Mouse (Mus musculus): ENCODE measurements around the gene Olfr789. TPM values are rescaled to one million over a fixed set of nuclear protein-coding genes. Genes with fewer than 3 reads are reported as not detected.

Gene Olfr789
- not detected in 2 replicates for polyA plus RNA-seq (2021; fragmentation: Nextera tagmentation)
- long read RNA-seq, experiment 1, result 0 reads
- long read RNA-seq, experiment 2, result 0 reads

GRCm38 (mm10) chr10:129484452-129484851 is at the start of gene Olfr789:
Olfr789 (plus strand) TSS chr10:129484752.

DNA sequence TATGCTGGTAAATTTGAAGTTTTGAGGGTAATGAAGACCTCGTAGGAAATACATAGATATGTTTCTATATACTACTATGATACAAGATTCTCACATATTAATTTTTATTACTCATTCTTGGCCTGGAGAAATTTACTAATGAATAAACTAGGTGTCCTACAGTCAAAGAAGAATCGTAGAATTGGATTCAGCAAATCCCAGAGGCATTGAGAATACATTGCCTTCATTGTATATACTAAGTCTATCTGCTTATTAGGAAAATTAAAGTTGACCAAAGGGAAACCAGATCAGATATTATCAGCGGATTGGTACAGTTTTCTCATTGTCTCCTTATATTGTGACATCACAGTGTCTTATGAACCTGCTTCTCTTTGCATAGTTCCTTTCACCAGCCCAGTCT is 23.0 kb upstream of the Olfr789 start, which contains the start of gene Olfr787:
Gene Olfr787, plus strand, starts transcription at position 301 of the 400 bp plus-strand sequence.

GRCm38 (mm10) chr10:129470698-129471097 is 13.9 kb upstream of the Olfr789 start, which contains the start of gene Olfr788:
Olfr788 (plus strand) TSS chr10:129470998.

DNA sequence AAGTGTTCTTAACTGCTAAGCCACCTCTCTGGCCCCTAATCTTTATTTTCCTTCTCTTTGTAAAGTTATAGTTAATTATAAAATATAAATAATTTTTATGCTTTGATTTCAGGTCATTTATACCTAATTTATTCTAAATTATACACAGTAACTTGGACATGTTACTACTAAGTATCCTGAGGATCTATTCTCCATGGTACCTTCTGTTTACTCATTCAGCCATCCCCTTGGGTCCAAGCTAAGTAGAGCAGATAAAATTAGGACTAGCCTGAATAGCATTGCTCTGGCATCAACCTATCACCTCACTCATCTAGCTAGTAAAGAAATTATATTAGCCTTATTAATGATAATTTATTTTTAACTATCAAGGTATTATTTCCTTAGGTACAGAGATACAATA is 13.6 kb downstream of the Olfr789 start, which contains the start of gene Olfr790:
Gene Olfr790, plus strand, starts transcription at position 301 of the 400 bp plus-strand sequence.

GRCm38 (mm10) chr10:129521492-129521891 is 36.9 kb downstream of the Olfr789 start, which contains the start of gene Olfr791:
Olfr791 (plus strand) TSS chr10:129521792.

DNA sequence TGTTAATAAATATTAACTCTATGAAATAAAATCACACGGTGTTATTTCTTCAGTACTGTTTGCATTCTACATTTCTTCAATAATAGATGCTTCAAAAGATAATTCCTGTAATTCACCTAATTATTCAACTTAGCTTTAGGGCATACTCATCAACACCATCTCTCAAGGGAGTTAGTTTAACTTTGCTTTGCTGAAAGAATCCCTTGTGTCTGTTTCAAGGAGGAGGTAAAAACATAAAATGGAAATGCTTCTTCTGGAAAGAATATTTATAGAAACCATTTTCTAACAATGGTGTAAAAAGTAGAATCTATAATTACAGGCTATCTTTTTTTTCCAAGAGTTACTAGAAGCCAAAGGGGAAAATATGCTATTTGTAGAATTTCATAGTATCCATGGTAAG is 54.3 kb downstream of the Olfr789 start, which contains the start of gene Olfr792:
Gene Olfr792, plus strand, starts transcription at position 301 of the 400 bp plus-strand sequence.

Other genes with a start within 250 kb of the Olfr789 start
- not detected in 2 replicates for gene Olfr774, start 248.5 kb upstream of the Olfr789 start, polyA plus RNA-seq (2021; fragmentation: Nextera tagmentation)
- not detected in 2 replicates for gene Olfr775, start 236.3 kb upstream of the Olfr789 start, polyA plus RNA-seq (2021; fragmentation: Nextera tagmentation)
- not detected in 2 replicates for gene Olfr776, start 225.6 kb upstream of the Olfr789 start, polyA plus RNA-seq (2021; fragmentation: Nextera tagmentation)
- gene Olfr777, start 213.3 kb upstream of the Olfr789 start, polyA plus RNA-seq (2021; fragmentation: Nextera tagmentation), result not detected in 2 replicates
- not detected in 2 replicates for gene Olfr780, start 166.6 kb upstream of the Olfr789 start, polyA plus RNA-seq (2021; fragmentation: Nextera tagmentation)
- not detected in 2 replicates for gene Olfr781, start 155.9 kb upstream of the Olfr789 start, polyA plus RNA-seq (2021; fragmentation: Nextera tagmentation)
- not detected in 2 replicates for gene Olfr782, start 135.9 kb upstream of the Olfr789 start, polyA plus RNA-seq (2021; fragmentation: Nextera tagmentation)
- not detected in 2 replicates for gene Olfr784, start 100.7 kb upstream of the Olfr789 start, polyA plus RNA-seq (2021; fragmentation: Nextera tagmentation)
- gene Olfr785, start 79.3 kb upstream of the Olfr789 start, polyA plus RNA-seq (2021; fragmentation: Nextera tagmentation), result not detected in 2 replicates
- not detected in 2 replicates for gene Olfr786, start 57.4 kb upstream of the Olfr789 start, polyA plus RNA-seq (2021; fragmentation: Nextera tagmentation)
- gene Olfr787, start 22.9 kb upstream of the Olfr789 start, polyA plus RNA-seq (2021; fragmentation: Nextera tagmentation), result not detected in 2 replicates
- gene Olfr788, start 13.8 kb upstream of the Olfr789 start, polyA plus RNA-seq (2021; fragmentation: Nextera tagmentation), result not detected in 2 replicates
- gene Olfr790, start 13.7 kb downstream of the Olfr789 start, polyA plus RNA-seq (2021; fragmentation: Nextera tagmentation), result not detected in 2 replicates
- gene Olfr791, start 37.0 kb downstream of the Olfr789 start, polyA plus RNA-seq (2021; fragmentation: Nextera tagmentation), result not detected in 2 replicates
- not detected in 2 replicates for gene Olfr792, start 54.4 kb downstream of the Olfr789 start, polyA plus RNA-seq (2021; fragmentation: Nextera tagmentation)
- not detected in 2 replicates for gene Olfr794, start 82.9 kb downstream of the Olfr789 start, polyA plus RNA-seq (2021; fragmentation: Nextera tagmentation)
- not detected in 2 replicates for gene Olfr796, start 127.8 kb downstream of the Olfr789 start, polyA plus RNA-seq (2021; fragmentation: Nextera tagmentation)
- gene Olfr798, start 143.2 kb downstream of the Olfr789 start, polyA plus RNA-seq (2021; fragmentation: Nextera tagmentation), result not detected in 2 replicates
- not detected in 2 replicates for gene Olfr799, start 152.7 kb downstream of the Olfr789 start, polyA plus RNA-seq (2021; fragmentation: Nextera tagmentation)
- gene Olfr800, start 172.9 kb downstream of the Olfr789 start, polyA plus RNA-seq (2021; fragmentation: Nextera tagmentation), result not detected in 2 replicates
- gene Olfr801, start 189.1 kb downstream of the Olfr789 start, polyA plus RNA-seq (2021; fragmentation: Nextera tagmentation), result not detected in 2 replicates
- gene Olfr802, start 203.4 kb downstream of the Olfr789 start, polyA plus RNA-seq (2021; fragmentation: Nextera tagmentation), result 0.03 TPM in 1 of 2 replicates, not detected in the other
- not detected in 2 replicates for gene Olfr803, start 209.5 kb downstream of the Olfr789 start, polyA plus RNA-seq (2021; fragmentation: Nextera tagmentation)
- gene Olfr804, start 218.5 kb downstream of the Olfr789 start, polyA plus RNA-seq (2021; fragmentation: Nextera tagmentation), result not detected in 2 replicates
- gene Olfr805, start 244.6 kb downstream of the Olfr789 start, polyA plus RNA-seq (2021; fragmentation: Nextera tagmentation), result not detected in 2 replicates

Measured in layer of hippocampus, adult 6 months (tissue).